Mouse (Mus musculus) yolk sac, embryonic 10.5 days (tissue): Measurements from ENCODE around the gene Calm5.
A peak's percentile ranks its signal among the peaks of the same experiment; 100 is the strongest.
"Not testable (repeated sequence)": the region's sequence is repeated elsewhere in the genome, so short reads cannot be mapped to it uniquely, and the experiment has no call there.

Experiments
- DNase-seq: peaks from one replicate; pipeline ENCODE4 v3.0.0-alpha.2; 2017; ENCODE audit warnings: low spot score

Calm5 gene

DNA sequence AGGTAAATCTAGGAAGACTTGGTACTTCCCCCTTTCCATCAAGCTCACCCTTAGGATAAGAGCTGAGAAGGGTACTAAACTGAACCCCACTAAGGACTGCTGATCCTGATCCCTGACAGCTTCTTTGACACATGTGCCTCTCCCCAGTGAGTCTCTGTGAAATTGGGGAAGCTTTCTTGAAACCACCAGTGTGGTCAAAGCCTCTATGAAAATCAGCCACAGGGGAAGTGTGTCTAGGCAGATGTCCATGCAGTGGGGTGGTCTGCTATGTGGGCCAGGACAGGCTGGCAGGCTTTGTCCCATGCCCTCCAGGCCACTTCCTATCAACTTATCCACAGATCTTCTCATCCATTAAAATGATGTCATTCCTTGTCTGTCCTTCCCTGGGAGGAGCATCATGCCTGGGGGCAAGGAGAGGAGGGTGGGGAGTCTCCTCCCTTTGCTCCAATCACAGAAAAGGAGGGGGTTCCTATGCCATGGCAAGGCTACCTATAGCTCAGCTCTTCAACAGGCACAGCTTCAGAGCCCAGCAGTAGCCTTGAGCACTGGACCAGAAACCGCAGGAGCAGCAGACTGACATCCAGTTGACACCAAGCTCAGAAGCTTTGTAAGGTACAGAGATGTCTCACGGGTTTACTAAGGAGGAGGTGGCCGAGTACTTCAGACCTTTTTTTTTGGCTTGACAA lies at the start of gene Calm5:
TSS of gene Calm5 (plus strand) at position 526 of the 686 bp plus-strand sequence.
- DNase-seq: not testable (repeated sequence)

GRCm38 (mm10) chr13:3804186-3804585 lies 49.8 kb upstream of the Calm5 start, which contains the start of gene Calml3:
Gene Calml3, minus strand, starts transcription at chr13:3804316.
- DNase-seq: peak; percentile 25

DNA sequence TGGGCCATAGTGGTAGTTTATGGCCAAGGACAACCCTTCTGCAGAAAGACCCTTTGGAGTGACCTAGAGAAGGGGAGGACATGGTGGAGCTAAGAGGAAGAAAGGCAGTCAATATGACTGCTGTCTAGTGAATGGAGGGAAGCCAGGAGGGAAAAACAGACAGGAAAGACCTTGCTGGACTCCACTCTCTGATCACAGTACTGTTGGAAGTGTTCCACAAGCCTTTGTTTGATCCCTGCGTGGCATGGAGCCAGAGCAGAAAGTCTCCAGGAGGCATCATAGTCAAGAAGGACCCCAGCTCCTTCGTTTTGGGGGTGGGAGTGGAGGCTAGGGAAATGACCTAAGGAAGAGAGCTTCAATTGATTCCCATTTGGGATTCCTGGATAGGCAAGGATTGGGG lies 48.8 kb upstream of the Calm5 start:
- no peak for DNase-seq

GRCm38 (mm10) chr13:3805638-3806037 lies 48.3 kb upstream of the Calm5 start:
- DNase-seq: no peak

GRCm38 (mm10) chr13:3807131-3807827 lies 46.7 kb upstream of the Calm5 start:
- no peak for DNase-seq

GRCm38 (mm10) chr13:3818012-3818739 lies 35.8 kb upstream of the Calm5 start:
- no peak for DNase-seq

GRCm38 (mm10) chr13:3818740-3819076 lies 35.3 kb upstream of the Calm5 start:
- no peak for DNase-seq

- DNase-seq: no peak
Observed at GRCm38 (mm10) chr13:3822105-3822504, 31.9 kb upstream of the Calm5 start.

GRCm38 (mm10) chr13:3825726-3826125 lies 28.2 kb upstream of the Calm5 start:
- no peak for DNase-seq

DNA sequence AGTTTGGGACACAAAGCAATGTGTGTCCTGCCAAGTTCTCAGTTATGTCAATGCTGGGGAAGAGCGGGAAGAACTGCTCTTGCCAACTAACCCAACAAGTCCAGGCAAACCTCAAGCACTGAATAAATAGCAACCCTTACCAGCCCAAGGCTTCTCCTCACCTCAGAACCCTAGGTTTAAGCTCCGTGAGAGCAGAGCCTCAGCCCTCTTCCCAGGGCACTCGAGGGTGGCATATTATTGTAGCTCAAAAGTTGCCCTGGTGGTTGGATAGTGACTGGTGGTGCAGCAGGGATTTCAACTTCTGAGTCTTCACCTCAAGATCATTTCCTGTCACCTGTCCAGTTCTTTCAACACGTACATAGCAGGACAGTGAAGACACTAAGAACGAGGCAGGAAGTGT lies 22.4 kb upstream of the Calm5 start:
- no peak for DNase-seq

DNA sequence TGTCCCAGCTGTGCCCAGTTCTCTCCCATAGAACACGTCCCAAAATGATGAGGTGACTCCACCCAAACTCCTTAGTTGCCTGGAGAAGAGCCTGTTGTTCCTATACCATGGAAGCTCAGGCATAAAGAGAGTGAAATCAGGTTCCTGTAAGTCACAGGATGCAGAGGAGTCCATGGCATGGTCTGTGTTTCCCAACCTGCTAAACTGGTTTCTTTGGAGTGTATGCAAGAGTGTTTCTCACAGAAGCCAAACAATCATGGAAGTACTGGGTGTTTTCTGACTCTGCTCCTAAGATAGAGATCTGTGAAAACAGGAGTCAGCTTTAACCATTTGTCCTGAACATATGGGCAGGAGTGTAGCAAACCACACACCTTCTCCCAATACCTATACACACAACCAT lies 22.0 kb upstream of the Calm5 start:
- no peak for DNase-seq

GRCm38 (mm10) chr13:3832450-3832849 lies 21.5 kb upstream of the Calm5 start:
- DNase-seq: no peak

DNA sequence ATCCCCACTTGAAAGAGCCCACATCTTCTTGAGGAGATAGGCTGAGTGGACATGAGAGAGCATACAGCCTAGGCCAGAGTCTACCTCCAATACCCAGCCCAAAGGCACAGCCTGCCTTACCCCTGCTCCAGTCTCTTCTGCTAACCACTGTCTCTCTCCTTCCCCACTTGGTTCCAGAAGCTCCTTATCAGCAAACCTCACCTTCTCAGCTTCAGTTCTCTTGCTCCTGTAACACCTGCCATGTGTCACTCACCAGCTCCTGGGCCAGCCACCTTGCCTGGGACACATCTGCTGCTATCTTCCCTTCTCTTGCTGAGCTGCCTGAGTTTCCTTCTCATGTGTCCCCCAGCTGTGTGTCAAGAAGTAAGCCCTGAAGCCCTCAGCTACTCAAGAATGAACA lies 20.3 kb upstream of the Calm5 start:
- DNase-seq: not testable (repeated sequence)

DNA sequence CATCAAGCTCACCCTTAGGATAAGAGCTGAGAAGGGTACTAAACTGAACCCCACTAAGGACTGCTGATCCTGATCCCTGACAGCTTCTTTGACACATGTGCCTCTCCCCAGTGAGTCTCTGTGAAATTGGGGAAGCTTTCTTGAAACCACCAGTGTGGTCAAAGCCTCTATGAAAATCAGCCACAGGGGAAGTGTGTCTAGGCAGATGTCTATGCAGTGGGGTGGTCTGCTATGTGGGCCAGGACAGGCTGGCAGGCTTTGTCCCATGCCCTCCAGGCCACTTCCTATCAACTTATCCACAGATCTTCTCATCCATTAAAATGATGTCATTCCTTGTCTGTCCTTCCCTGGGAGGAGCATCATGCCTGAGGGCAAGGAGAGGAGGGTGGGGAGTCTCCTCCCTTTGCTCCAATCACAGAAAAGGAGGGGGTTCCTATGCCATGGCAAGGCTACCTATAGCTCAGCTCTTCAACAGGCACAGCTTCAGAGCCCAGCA lies 16.6 kb upstream of the Calm5 start, which contains the start of gene Calm4:
TSS of gene Calm4 (plus strand) at position 446 of the 496 bp plus-strand sequence.
- not testable (repeated sequence) for DNase-seq

DNA sequence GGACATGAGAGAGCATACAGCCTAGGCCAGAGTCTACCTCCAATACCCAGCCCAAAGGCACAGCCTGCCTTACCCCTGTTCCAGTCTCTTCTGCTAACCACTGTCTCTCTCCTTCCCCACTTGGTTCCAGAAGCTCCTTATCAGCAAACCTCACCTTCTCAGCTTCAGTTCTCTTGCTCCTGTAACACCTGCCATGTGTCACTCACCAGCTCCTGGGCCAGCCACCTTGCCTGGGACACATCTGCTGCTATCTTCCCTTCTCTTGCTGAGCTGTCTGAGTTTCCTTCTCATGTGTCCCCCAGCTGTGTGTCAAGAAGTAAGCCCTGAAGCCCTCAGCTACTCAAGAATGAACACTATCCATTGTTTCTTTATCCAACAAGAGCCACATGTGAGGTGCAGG lies 13.3 kb upstream of the Calm5 start:
- not testable (repeated sequence) for DNase-seq

DNA sequence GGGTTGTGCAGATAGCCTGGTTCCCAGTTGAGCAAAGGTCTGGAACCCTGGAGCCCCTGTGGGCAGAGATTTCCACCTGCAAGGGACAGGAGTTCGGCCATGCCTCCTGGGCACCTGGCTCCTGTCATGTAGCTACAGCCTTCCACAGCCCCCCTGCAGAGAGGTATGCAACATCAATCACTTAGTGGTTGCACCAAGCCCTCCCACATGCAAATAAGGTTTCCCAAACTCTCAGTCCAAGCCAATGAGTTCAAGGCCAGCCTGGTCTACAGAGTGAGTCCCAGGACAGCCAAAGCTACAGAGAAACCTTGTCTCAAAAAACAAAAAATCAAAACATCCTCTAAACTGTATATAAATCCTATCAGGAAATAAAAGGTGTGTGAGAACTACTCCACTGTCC lies 3.6 kb upstream of the Calm5 start:
- no peak for DNase-seq

- no peak for DNase-seq
Observed at GRCm38 (mm10) chr13:3854856-3855255, 883 bp downstream of the Calm5 start.

DNA sequence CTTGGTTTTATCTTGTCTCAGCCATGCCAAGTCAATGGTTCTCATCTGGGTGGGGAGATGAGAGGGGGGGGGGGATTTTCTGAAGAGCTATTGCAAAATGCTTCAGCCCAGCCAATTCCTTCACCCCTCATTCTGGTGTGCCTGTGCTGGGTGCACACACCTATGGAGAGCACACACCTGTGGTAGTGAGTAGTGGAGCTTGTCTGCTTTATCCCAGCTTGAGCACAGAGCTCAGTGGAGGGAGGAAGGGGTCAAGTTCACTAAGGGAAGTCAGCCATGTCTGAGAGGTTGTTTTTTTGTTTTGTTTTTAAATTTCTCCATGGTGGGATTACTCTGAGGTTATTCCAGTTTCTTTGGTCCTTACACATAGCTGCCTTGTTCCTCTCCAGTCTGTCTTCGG lies 2.3 kb downstream of the Calm5 start:
- DNase-seq: no peak

DNA sequence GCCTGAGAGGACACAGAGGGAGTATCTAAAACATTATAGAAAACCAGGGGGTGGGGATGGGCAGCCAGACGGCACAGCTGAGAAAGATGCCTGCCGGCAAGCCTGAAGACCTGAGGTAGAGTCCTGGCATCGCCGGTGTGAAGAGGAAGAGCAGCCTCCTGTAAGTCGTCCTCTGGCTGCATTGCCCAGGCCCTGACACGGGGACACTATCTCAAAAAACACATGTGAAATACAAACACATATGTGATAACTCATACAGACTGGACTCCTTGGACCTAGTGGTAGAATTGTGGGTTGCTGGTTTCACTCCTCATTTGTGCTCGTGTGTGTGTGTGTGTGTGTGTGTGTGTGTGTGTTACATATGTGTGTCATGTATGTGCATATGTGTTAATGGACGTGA lies 7.3 kb downstream of the Calm5 start:
- DNase-seq: no peak

DNA sequence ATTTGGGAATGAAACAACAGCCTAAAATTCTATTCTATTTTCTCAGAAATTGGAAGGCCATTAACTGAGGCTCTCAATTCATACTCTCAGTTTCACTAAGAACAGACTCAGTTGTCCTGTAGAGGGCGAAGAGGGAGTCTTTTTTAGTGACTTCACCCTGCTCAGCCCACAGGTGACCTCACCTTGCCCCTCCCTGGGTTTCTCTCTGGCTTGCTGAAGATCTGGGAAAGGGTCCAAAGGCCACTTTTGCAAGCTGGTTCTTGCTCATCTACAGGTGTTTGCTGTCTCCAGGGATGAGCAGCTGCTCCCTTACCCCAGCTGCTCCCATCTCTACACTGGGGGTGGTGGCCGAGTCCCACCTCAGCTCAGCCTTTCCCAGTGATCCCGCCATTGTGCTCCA lies 8.4 kb downstream of the Calm5 start:
- DNase-seq: peak; percentile 80

- no peak for DNase-seq
Observed at GRCm38 (mm10) chr13:3862922-3863580, 9.1 kb downstream of the Calm5 start.

- peak; percentile 88 for DNase-seq
Observed at GRCm38 (mm10) chr13:3865648-3866354, 11.8 kb downstream of the Calm5 start.
